Mouse (Mus musculus): ENCODE measurements around the gene Nr2e3. TPM values are rescaled to one million over a fixed set of nuclear protein-coding genes. Genes with fewer than 3 reads are reported as not detected.
"Not testable (repeated sequence)": the region's sequence is repeated elsewhere in the genome, so short reads cannot be mapped to it uniquely, and the experiment has no call there.

Nr2e3 gene
- polyA plus RNA-seq, 1 experiment from 2014 or later = not detected

DNA sequence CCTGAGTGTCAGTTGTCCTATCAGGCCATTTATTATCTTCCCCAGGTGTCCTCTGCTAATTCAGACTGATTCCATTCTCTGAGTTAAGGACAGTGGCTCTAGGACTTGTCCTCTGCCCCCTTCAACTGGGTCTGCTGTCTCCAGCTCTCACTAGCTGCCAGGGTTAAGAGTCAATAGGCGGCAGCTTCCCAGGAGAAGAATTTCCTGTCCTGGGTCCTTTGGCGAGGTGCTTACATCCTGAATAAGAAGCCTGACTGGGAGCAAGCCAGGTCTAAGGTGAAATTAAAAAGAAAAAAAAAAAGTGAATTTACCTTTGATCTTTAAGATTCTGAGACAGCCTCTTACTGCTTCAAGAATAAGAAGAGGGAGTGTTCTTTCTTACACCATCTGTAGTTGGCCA, 20.8 kb downstream of the Nr2e3 start:
- 0 out of 2 replicates have a peak, but pooled peaks cover 5% of the 10 kb centered on the region for H3K4me1 ChIP-seq (ENCODE audit: control insufficient read depth, insufficient read depth, low read length)
- no peak overlapping the region for H3K27ac ChIP-seq (ENCODE audit: low read length)
- no peak overlapping the region for H3K4me2 ChIP-seq (replicated peaks; ENCODE audit: low read depth, low read length)
- H3K9ac ChIP-seq (replicated peaks; ENCODE audit: low read depth, low read length) = no peak overlapping the region
- no peaks in the 10 kb centered on the region for H3K36me3 ChIP-seq (ENCODE audit: control insufficient read depth, insufficient read depth, low read length)
- no peak for ATAC-seq (ENCODE audit: insufficient number of reproducible peaks, insufficient read depth, low FRiP score, low read depth)
- no peak overlapping the region for H3K4me3 ChIP-seq (ENCODE audit: low read depth, low read length)
- WGBS = 65% methylated on average over 2 of the region's 2 CpGs
- no peaks in the 10 kb centered on the region for H3K27me3 ChIP-seq (ENCODE audit: control insufficient read depth, insufficient read depth, low read length)
- no peaks in the 10 kb centered on the region for H3K9me3 ChIP-seq (ENCODE audit: control insufficient read depth, low read depth, low read length)

GRCm38 (mm10) chr9:59938529-59938928, 21.9 kb downstream of the Nr2e3 start:
- H3K27ac ChIP-seq (ENCODE audit: low read length) = no peak overlapping the region
- H3K4me1 ChIP-seq (ENCODE audit: control insufficient read depth, insufficient read depth, low read length) = 0 out of 2 replicates have a peak, but pooled peaks cover 5% of the 10 kb centered on the region
- no peak overlapping the region for H3K4me2 ChIP-seq (replicated peaks; ENCODE audit: low read depth, low read length)
- H3K9ac ChIP-seq (replicated peaks; ENCODE audit: low read depth, low read length) = no peak overlapping the region
- 90% methylated on average over 8 of the region's 8 CpGs for WGBS
- no peaks in the 10 kb centered on the region for H3K36me3 ChIP-seq (ENCODE audit: control insufficient read depth, insufficient read depth, low read length)
- no peak overlapping the region for H3K4me3 ChIP-seq (ENCODE audit: low read depth, low read length)
- H3K9me3 ChIP-seq (ENCODE audit: control insufficient read depth, low read depth, low read length) = no peaks in the 10 kb centered on the region
- no peaks in the 10 kb centered on the region for H3K27me3 ChIP-seq (ENCODE audit: control insufficient read depth, insufficient read depth, low read length)
- no peak for ATAC-seq (ENCODE audit: insufficient number of reproducible peaks, insufficient read depth, low FRiP score, low read depth)

- not testable (repeated sequence) for H3K4me1 ChIP-seq (ENCODE audit: control insufficient read depth, insufficient read depth, low read length); H3K4me2 ChIP-seq (replicated peaks; ENCODE audit: low read depth, low read length); ATAC-seq (ENCODE audit: insufficient number of reproducible peaks, insufficient read depth, low FRiP score, low read depth); H3K9me3 ChIP-seq (ENCODE audit: control insufficient read depth, low read depth, low read length); H3K4me3 ChIP-seq (ENCODE audit: low read depth, low read length); H3K36me3 ChIP-seq (ENCODE audit: control insufficient read depth, insufficient read depth, low read length); H3K27me3 ChIP-seq (ENCODE audit: control insufficient read depth, insufficient read depth, low read length); H3K9ac ChIP-seq (replicated peaks; ENCODE audit: low read depth, low read length); H3K27ac ChIP-seq (ENCODE audit: low read length)
- WGBS = 84% methylated on average over 8 of the region's 8 CpGs
Observed at GRCm38 (mm10) chr9:59935866-59936265, 24.6 kb downstream of the Nr2e3 start.

GRCm38 (mm10) chr9:59930248-59930647, 30.2 kb downstream of the Nr2e3 start:
- Histone ChIP-seq H3K36me3 (ENCODE audit: control insufficient read depth, insufficient read depth, low read length) (peaks cover 10% of the 10 kb centered on the region; the same call in 1 of the 2 replicates), H3K27me3 (ENCODE audit: control insufficient read depth, insufficient read depth, low read length) (no peaks in the 10 kb centered on the region), H3K9ac (replicated peaks; ENCODE audit: low read depth, low read length) (no peak overlapping the region), H3K4me2 (replicated peaks; ENCODE audit: low read depth, low read length) (no peak overlapping the region), H3K27ac (ENCODE audit: low read length) (no peak overlapping the region), H3K9me3 (ENCODE audit: control insufficient read depth, low read depth, low read length) (no peaks in the 10 kb centered on the region), H3K4me3 (ENCODE audit: low read depth, low read length) (no peak overlapping the region), H3K4me1 (ENCODE audit: control insufficient read depth, insufficient read depth, low read length) (no peaks in the 10 kb centered on the region)
- 74% methylated on average over 3 of the region's 3 CpGs for WGBS
- ATAC-seq (ENCODE audit: insufficient number of reproducible peaks, insufficient read depth, low FRiP score, low read depth) = no peak

- H3K4me2 ChIP-seq (replicated peaks; ENCODE audit: low read depth, low read length) = no peak overlapping the region
- no peak overlapping the region for H3K9ac ChIP-seq (replicated peaks; ENCODE audit: low read depth, low read length)
- no peaks in the 10 kb centered on the region for H3K27me3 ChIP-seq (ENCODE audit: control insufficient read depth, insufficient read depth, low read length)
- WGBS = 81% methylated on average over 1 of the region's 1 CpGs
- H3K4me3 ChIP-seq (ENCODE audit: low read depth, low read length) = no peak overlapping the region
- H3K9me3 ChIP-seq (ENCODE audit: control insufficient read depth, low read depth, low read length) = no peaks in the 10 kb centered on the region
- peaks cover 11% of the 10 kb centered on the region for H3K36me3 ChIP-seq (ENCODE audit: control insufficient read depth, insufficient read depth, low read length)
- no peak overlapping the region for H3K27ac ChIP-seq (ENCODE audit: low read length)
- no peak for ATAC-seq (ENCODE audit: insufficient number of reproducible peaks, insufficient read depth, low FRiP score, low read depth)
- H3K4me1 ChIP-seq (ENCODE audit: control insufficient read depth, insufficient read depth, low read length) = no peaks in the 10 kb centered on the region
Observed at GRCm38 (mm10) chr9:59914761-59915160, 45.7 kb downstream of the Nr2e3 start.

DNA sequence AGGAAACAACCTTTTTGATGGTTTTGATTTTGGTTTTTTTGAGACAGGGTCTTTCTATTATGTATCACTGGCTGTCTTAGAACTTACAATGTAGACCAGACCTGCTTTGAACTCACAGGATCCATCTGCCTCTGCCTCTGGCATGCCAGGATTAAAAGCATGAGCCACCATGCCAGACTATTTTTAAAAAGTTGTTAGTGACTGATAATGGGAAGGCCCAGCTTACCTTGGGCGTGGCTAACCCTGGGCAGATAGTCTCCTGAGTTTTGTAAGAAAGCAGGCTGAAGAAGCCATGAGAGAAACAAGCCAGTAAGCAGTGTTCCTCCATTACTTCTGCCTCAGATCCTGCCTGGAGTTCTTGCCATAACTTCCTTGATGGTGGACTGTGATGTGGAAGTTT, 57.1 kb downstream of the Nr2e3 start:
- no peak overlapping the region for H3K27ac ChIP-seq (ENCODE audit: low read length)
- H3K4me3 ChIP-seq (ENCODE audit: low read depth, low read length) = no peak overlapping the region
- no peak overlapping the region for H3K9ac ChIP-seq (replicated peaks; ENCODE audit: low read depth, low read length)
- no peak overlapping the region for H3K4me2 ChIP-seq (replicated peaks; ENCODE audit: low read depth, low read length)
- ATAC-seq (ENCODE audit: insufficient number of reproducible peaks, insufficient read depth, low FRiP score, low read depth) = no peak
- H3K4me1 ChIP-seq (ENCODE audit: control insufficient read depth, insufficient read depth, low read length) = no peaks in the 10 kb centered on the region
- H3K9me3 ChIP-seq (ENCODE audit: control insufficient read depth, low read depth, low read length) = no peaks in the 10 kb centered on the region
- H3K27me3 ChIP-seq (ENCODE audit: control insufficient read depth, insufficient read depth, low read length) = no peaks in the 10 kb centered on the region
- peaks cover 6% of the 10 kb centered on the region; the same call in 1 of the 2 replicates for H3K36me3 ChIP-seq (ENCODE audit: control insufficient read depth, insufficient read depth, low read length)
- 93% methylated on average over 1 of the region's 1 CpGs for WGBS

Other genes with a start within 250 kb of the Nr2e3 start
- 11.7 and 12.4 TPM in 2 replicates for gene Senp8, start 209.9 kb downstream of the Nr2e3 start, polyA plus RNA-seq (2014; fragmentation: Nextera tagmentation; extraction: Ambion mirVana)
- gene Myo9a, start 209.8 kb downstream of the Nr2e3 start, polyA plus RNA-seq (2014; fragmentation: Nextera tagmentation; extraction: Ambion mirVana) = 18.9 and 19.8 TPM in 2 replicates

Data from stomach, embryonic 14.5 days (tissue).